8 mouse cellular contexts compared by ENCODE assay signal in genomic region chr7:45234333-45234841, GRCm38 (mm10). TPM values are rescaled to one million over a fixed set of nuclear protein-coding genes. Genes with fewer than 3 reads are reported as not detected.
DNase-seq lines count a peak whose midpoint lies in the region; ATAC-seq and TF ChIP-seq lines count a peak whose summit lies in the region.

No protein-coding gene starts in this region.

- peak overlapping the region; percentile 36; the same call in 1 of the 2 replicates for H3K9ac ChIP-seq in heart, embryonic 11.5 days (ENCODE audit: low read depth, low read length)
- H3K9ac ChIP-seq in hindbrain, embryonic 12.5 days = 0 out of 2 replicates have a peak overlapping the region, but pooled peaks have one; percentile 25

- H3K4me1 ChIP-seq in heart, embryonic 11.5 days (ENCODE audit: control insufficient read depth, insufficient read depth, low read length) = peaks cover 40% of the 10 kb centered on the region
- H3K4me1 ChIP-seq in bone marrow, adult 2 months (ENCODE audit: control insufficient read depth, insufficient read depth, low read length) = peaks cover 3% of the 10 kb centered on the region; the same call in 1 of the 2 replicates
- peaks cover 34% of the 10 kb centered on the region for H3K4me1 ChIP-seq in hindbrain, embryonic 12.5 days

- peak overlapping the region; percentile 61 for H3K4me2 ChIP-seq in heart, embryonic 11.5 days
- H3K4me2 ChIP-seq in hindbrain, embryonic 12.5 days (replicated peaks) = peak overlapping the region; percentile 39

- TF ChIP-seq CTCF in bone marrow, adult 2 months (IDR thresholded peaks at IDR 0.05; ENCODE audit: control insufficient read depth, insufficient read depth, low read length) = no peak

- H3K27ac ChIP-seq in heart, embryonic 11.5 days (ENCODE audit: low read depth, low read length) = peak overlapping the region; percentile 60
- peak overlapping the region; percentile 18; the same call in 1 of the 2 replicates for H3K27ac ChIP-seq in bone marrow, adult 2 months (ENCODE audit: control insufficient read depth, insufficient read depth, low read depth, low read length, poor library complexity)
- 0 out of 2 replicates have a peak overlapping the region, but pooled peaks have one; percentile 0 for H3K27ac ChIP-seq in hindbrain, embryonic 12.5 days

- no peak; the same call in 1 of the 2 replicates for TF ChIP-seq POLR2A in bone marrow, adult 2 months (IDR thresholded peaks at IDR 0.05; ENCODE audit: borderline replicate concordance, control insufficient read depth, low read depth, low read length)

- peaks cover 24% of the 10 kb centered on the region for H3K36me3 ChIP-seq in heart, embryonic 11.5 days (ENCODE audit: control insufficient read depth, insufficient read depth, low read length)
- peaks cover 30% of the 10 kb centered on the region for H3K36me3 ChIP-seq in hindbrain, embryonic 12.5 days

- 7% methylated on average over 29 of the region's 29 CpGs for WGBS in heart, embryonic 11.5 days (ENCODE audit: insufficient replicate concordance)
- 85% methylated on average over 29 of the region's 29 CpGs for WGBS in bone marrow, adult 2 months
- WGBS in hindbrain, embryonic 12.5 days = 7% methylated on average over 29 of the region's 29 CpGs

- H3K4me3 ChIP-seq in heart, embryonic 11.5 days (ENCODE audit: low read depth, low read length) = peak overlapping the region; percentile 32
- no peak overlapping the region for H3K4me3 ChIP-seq in bone marrow, adult 2 months (replicated peaks; ENCODE audit: control insufficient read depth, low read depth, low read length)
- H3K4me3 ChIP-seq in hindbrain, embryonic 12.5 days = no peak overlapping the region

- no peak for ATAC-seq in heart, embryonic 11.5 days (replicated peaks; ENCODE audit: insufficient number of reproducible peaks, low FRiP score, low TSS enrichment)
- no peak; the same call in 1 of the 2 replicates for ATAC-seq in hindbrain, embryonic 12.5 days (ENCODE audit: low FRiP score)
- ATAC-seq in activated CD4-positive, CD25-positive, alpha-beta regulatory T cell, adult 4 months = no peak
- ATAC-seq in inflammation-experienced regulatory T-cells, adult 6 months = no peak

- DNase-seq in heart, adult 18-20 months = no peak
- DNase-seq in lung, postnatal 36 days = peak; percentile 44
- no peak for DNase-seq in cerebellum, adult 9-10 months

- H3K9me3 ChIP-seq in heart, embryonic 11.5 days (replicated peaks; ENCODE audit: control insufficient read depth, low read length) = no peaks in the 10 kb centered on the region
- no peaks in the 10 kb centered on the region for H3K9me3 ChIP-seq in hindbrain, embryonic 12.5 days (replicated peaks)

- peaks cover 18% of the 10 kb centered on the region for H3K27me3 ChIP-seq in heart, embryonic 11.5 days (ENCODE audit: control insufficient read depth, insufficient read depth, low read length)
- H3K27me3 ChIP-seq in hindbrain, embryonic 12.5 days = peaks cover 40% of the 10 kb centered on the region

RNA-seq across cellular contexts. Expression of gene Cd37, which starts 4.5 kb away (rescaled TPM):
- polyA plus RNA-seq in heart, embryonic 11.5 days (2014; fragmentation: Nextera tagmentation; extraction: Ambion mirVana) = 2.1 and 2.2 TPM in 2 replicates
- 10 to 100 TPM in 1 of 2 experiments, 1 to 10 TPM in 1; 2.6 to 12.8 TPM for total RNA-seq in heart, adult 18-20 months (2021)
- polyA plus RNA-seq in bone marrow, adult 2 months (2011; ENCODE audit: insufficient read depth, insufficient read length, low replicate concordance, missing spikeins) = 214 and 405 TPM in 2 replicates
- polyA plus RNA-seq in hindbrain, embryonic 12.5 days (2016; fragmentation: Nextera tagmentation; extraction: Ambion mirVana) = 1.3 and 1.5 TPM in 2 replicates
- polyA plus RNA-seq in activated CD4-positive, CD25-positive, alpha-beta regulatory T cell, adult 4 months (2017; shearing (Covaris generic)) = 100 to 1,000 TPM; 420 to 495 TPM
- 100 to 1,000 TPM; 390 to 554 (median 476) TPM for polyA plus RNA-seq in inflammation-experienced regulatory T-cells, adult 6 months (2017; shearing (Covaris generic))

RNA-seq across cellular contexts. Expression of gene Slc6a16, which starts 6.5 kb away (rescaled TPM):
- polyA plus RNA-seq in heart, embryonic 11.5 days (2014; fragmentation: Nextera tagmentation; extraction: Ambion mirVana) = 0.32 and 0.47 TPM in 2 replicates
- total RNA-seq in heart, adult 18-20 months (2021) = not detected
- polyA plus RNA-seq in bone marrow, adult 2 months (2011; ENCODE audit: insufficient read depth, insufficient read length, low replicate concordance, missing spikeins) = not detected in 2 replicates
- polyA plus RNA-seq in hindbrain, embryonic 12.5 days (2016; fragmentation: Nextera tagmentation; extraction: Ambion mirVana) = 0.10 and 0.28 TPM in 2 replicates
- not detected for polyA plus RNA-seq in activated CD4-positive, CD25-positive, alpha-beta regulatory T cell, adult 4 months (2017; shearing (Covaris generic))
- polyA plus RNA-seq in inflammation-experienced regulatory T-cells, adult 6 months (2017; shearing (Covaris generic)) = not detected

RNA-seq across cellular contexts. Expression of gene Tead2, which starts 18.8 kb away (rescaled TPM):
- 129 and 131 TPM in 2 replicates for polyA plus RNA-seq in heart, embryonic 11.5 days (2014; fragmentation: Nextera tagmentation; extraction: Ambion mirVana)
- 1 to 10 TPM; 6.4 to 7.7 TPM for total RNA-seq in heart, adult 18-20 months (2021)
- 5.0 and 10.9 TPM in 2 replicates for polyA plus RNA-seq in bone marrow, adult 2 months (2011; ENCODE audit: insufficient read depth, insufficient read length, low replicate concordance, missing spikeins)
- 185 and 208 TPM in 2 replicates for polyA plus RNA-seq in hindbrain, embryonic 12.5 days (2016; fragmentation: Nextera tagmentation; extraction: Ambion mirVana)
- 1 to 10 TPM; 1.5 to 2.8 TPM for polyA plus RNA-seq in activated CD4-positive, CD25-positive, alpha-beta regulatory T cell, adult 4 months (2017; shearing (Covaris generic))
- polyA plus RNA-seq in inflammation-experienced regulatory T-cells, adult 6 months (2017; shearing (Covaris generic)) = 1 to 10 TPM; 2.0 to 4.2 (median 3.2) TPM

RNA-seq across cellular contexts. Expression of gene Dkkl1, which starts 22.4 kb away (rescaled TPM):
- 1.9 and 2.4 TPM in 2 replicates for polyA plus RNA-seq in heart, embryonic 11.5 days (2014; fragmentation: Nextera tagmentation; extraction: Ambion mirVana)
- total RNA-seq in heart, adult 18-20 months (2021) = not detected
- 1.5 TPM in 1 of 2 replicates, not detected in the other for polyA plus RNA-seq in bone marrow, adult 2 months (2011; ENCODE audit: insufficient read depth, insufficient read length, low replicate concordance, missing spikeins)
- polyA plus RNA-seq in hindbrain, embryonic 12.5 days (2016; fragmentation: Nextera tagmentation; extraction: Ambion mirVana) = 3.0 and 3.4 TPM in 2 replicates
- polyA plus RNA-seq in activated CD4-positive, CD25-positive, alpha-beta regulatory T cell, adult 4 months (2017; shearing (Covaris generic)) = 10 to 100 TPM; 20.6 to 24.7 TPM
- polyA plus RNA-seq in inflammation-experienced regulatory T-cells, adult 6 months (2017; shearing (Covaris generic)) = 10 to 100 TPM; 17.5 to 50.4 (median 28.3) TPM

RNA-seq across cellular contexts. Expression of gene Ccdc155, which starts 29.7 kb away (rescaled TPM):
- 0.39 and 0.70 TPM in 2 replicates for polyA plus RNA-seq in heart, embryonic 11.5 days (2014; fragmentation: Nextera tagmentation; extraction: Ambion mirVana)
- total RNA-seq in heart, adult 18-20 months (2021) = under 1 TPM in 1 of 2 experiments, not detected in 1; 0.46 TPM
- polyA plus RNA-seq in bone marrow, adult 2 months (2011; ENCODE audit: insufficient read depth, insufficient read length, low replicate concordance, missing spikeins) = not detected in 2 replicates
- 0.46 and 0.48 TPM in 2 replicates for polyA plus RNA-seq in hindbrain, embryonic 12.5 days (2016; fragmentation: Nextera tagmentation; extraction: Ambion mirVana)
- polyA plus RNA-seq in activated CD4-positive, CD25-positive, alpha-beta regulatory T cell, adult 4 months (2017; shearing (Covaris generic)) = under 1 TPM; 0.24 to 0.34 TPM
- polyA plus RNA-seq in inflammation-experienced regulatory T-cells, adult 6 months (2017; shearing (Covaris generic)) = under 1 TPM in 1 of 3 experiments, not detected in 2; 0.24 TPM

Comparison
In these comparisons a context has a peak if more than half of its experiments do, and no peak if none do; other contexts are left out.
1. H3K27ac ChIP-seq: peak in every context shown above with its lines; median percentile 60 in heart, embryonic 11.5 days; 18 in bone marrow, adult 2 months; 0 in hindbrain, embryonic 12.5 days.
2. RNA of gene Cd37, which starts 4.5 kb away (polyA plus RNA-seq): 420 to 495 TPM in activated CD4-positive, CD25-positive, alpha-beta regulatory T cell, adult 4 months, 390 to 554 TPM in inflammation-experienced regulatory T-cells, adult 6 months and 214 to 405 TPM in bone marrow, adult 2 months; 2.1 to 2.2 TPM in heart, embryonic 11.5 days and 1.3 to 1.5 TPM in hindbrain, embryonic 12.5 days; every median in the first group is over 10 times any median in the second.
3. RNA of gene Tead2, which starts 18.8 kb away (polyA plus RNA-seq): 185 to 208 TPM in hindbrain, embryonic 12.5 days and 129 to 131 TPM in heart, embryonic 11.5 days; 5.0 to 10.9 TPM in bone marrow, adult 2 months, 2.0 to 4.2 TPM in inflammation-experienced regulatory T-cells, adult 6 months and 1.5 to 2.8 TPM in activated CD4-positive, CD25-positive, alpha-beta regulatory T cell, adult 4 months; every median in the first group is over 10 times any median in the second.